Mouse (Mus musculus) macrophage (primary cell): ENCODE measurements around the gene Wdr5. TPM values are rescaled to one million over a fixed set of nuclear protein-coding genes. Genes with fewer than 3 reads are reported as not detected.
"Not testable (repeated sequence)": the region's sequence is repeated elsewhere in the genome, so short reads cannot be mapped to it uniquely, and the experiment has no call there.

Experiments
- H3K27ac ChIP-seq: fragments of 350-480 bp; formaldehyde crosslinking; 2 replicates; pipeline ENCODE4 v1.9.0; 2021
- H3K36me3 ChIP-seq: fragments of 350-480 bp; formaldehyde crosslinking; 2 replicates; pipeline ENCODE4 v1.9.0; 2021; ENCODE audit errors: inconsistent target
- H3K4me3 ChIP-seq: fragments of 350-480 bp; formaldehyde crosslinking; 2 replicates; pipeline ENCODE4 v1.9.0; 2021; ENCODE audit errors: inconsistent target
- H3K79me2 ChIP-seq: fragments of 350-480 bp; formaldehyde crosslinking; 2 replicates; pipeline ENCODE4 v1.9.0; 2021; ENCODE audit errors: inconsistent target
- WGBS: methylation state at CpG from one replicate; pipeline ENCODE4 v1.1.7; 2026; ENCODE audit warnings: inconsistent platforms; ENCODE audit not compliant: missing documents; 5-methylcytosine and 5-hydroxymethylcytosine counted together
- polyA plus RNA-seq: library from polyadenylated mRNA; stranded (reverse); fragments of 250-400 nt; gene quantifications from 3 replicates; pipeline ENCODE4 v1.2.4, GENCODE M21; 2018; ENCODE audit warnings: inconsistent platforms

Wdr5 gene
- polyA plus RNA-seq, 1 experiment from 2014 or later: 23.8 TPM

DNA sequence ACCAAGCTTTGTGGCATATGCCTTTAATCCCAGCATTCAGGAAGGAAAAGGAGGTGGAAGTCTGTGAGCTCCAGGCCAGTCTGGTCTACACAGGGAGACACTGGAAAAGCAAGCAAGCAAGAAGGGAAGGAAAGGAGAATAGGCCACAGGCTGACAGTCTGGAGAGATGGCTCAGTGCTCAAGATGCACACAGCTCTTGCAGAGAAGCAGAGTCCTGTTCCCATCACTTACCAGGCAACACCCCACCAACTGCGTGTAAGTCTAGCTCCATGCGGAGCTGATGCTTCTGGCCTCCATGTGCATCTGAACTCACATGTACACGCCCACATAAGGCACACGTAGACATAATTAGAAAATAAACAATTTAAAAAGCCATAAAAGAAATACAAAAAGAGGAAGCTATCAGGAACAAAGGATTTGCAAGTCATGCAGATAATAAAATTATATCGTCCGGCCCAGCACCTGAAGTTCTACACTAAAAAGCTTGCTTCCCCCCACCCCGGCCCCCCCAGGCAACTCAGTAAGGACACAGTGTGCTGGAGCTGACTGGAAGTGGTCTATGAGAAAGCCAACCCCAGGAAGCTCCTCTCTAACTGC lies 32.6 kb upstream of the Wdr5 start:
- 42% methylated on average over 7 of the region's 7 CpGs for WGBS
- Histone ChIP-seq H3K79me2 (no peaks in the 10 kb centered on the region), H3K4me3 (no peak overlapping the region), H3K27ac (no peak overlapping the region), H3K36me3 (no peaks in the 10 kb centered on the region)

DNA sequence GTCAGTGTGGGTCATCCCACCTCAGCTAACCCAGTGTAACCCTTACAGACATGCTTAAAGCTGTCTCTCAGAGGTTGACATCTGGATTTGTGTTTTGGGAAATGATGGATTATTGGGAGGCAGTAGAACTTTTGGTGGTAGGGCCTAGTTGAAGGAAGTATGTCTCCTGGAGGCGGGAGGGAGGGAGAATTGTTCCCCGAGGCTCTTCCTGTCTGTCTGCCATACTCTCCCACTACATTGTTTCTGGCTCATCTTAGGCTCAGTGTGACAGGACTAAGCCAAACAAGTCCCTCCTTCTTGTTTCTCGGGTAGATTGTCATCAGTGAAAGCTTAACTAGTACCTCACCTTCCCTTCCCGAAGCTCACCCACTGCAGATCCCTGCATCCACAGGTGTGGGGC lies 28.2 kb upstream of the Wdr5 start:
- H3K79me2 ChIP-seq: no peaks in the 10 kb centered on the region
- no peaks in the 10 kb centered on the region for H3K36me3 ChIP-seq
- no peak overlapping the region for H3K4me3 ChIP-seq
- no peak overlapping the region for H3K27ac ChIP-seq
- whole genome bisulfite sequencing: 81% methylated on average over 3 of the region's 4 CpGs

DNA sequence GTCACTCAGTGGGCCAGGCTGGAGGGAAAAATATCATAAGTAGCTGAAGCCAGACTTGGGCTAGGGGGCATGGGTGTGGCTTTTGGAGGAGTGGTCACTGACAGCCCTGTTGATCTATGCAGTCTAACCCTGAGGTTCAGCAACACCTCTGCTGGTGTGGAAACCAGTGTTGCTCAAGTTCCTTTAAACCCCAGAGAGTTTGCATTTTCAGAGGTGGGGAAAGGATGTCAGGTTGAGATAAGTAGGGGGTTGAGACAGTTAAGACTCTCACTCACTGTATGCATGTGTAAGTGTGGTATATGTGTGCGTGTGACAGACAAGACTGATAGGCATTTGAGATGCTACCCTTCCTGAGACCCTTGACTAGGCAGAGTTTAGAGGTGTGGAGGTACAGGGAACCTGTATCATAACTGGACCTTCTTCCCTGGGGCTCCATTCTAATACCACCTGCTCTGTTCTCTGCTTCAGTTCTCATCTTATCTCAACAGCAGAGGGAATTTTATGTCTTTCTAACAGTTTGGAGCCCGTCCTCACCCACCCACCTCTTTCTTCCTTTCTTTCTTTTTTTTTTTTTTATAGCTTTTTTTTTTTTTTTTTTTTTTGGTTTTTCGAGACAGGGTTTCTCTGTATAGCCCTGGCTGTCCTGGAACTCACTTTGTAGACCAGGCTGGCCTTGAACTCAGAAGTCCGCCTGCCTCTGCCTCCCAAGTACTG lies 27.5 kb upstream of the Wdr5 start:
- no peaks in the 10 kb centered on the region for H3K36me3 ChIP-seq
- H3K4me3 ChIP-seq: no peak overlapping the region
- WGBS: 27% methylated on average over 1 of the region's 4 CpGs
- H3K27ac ChIP-seq: no peak overlapping the region
- no peaks in the 10 kb centered on the region for H3K79me2 ChIP-seq

DNA sequence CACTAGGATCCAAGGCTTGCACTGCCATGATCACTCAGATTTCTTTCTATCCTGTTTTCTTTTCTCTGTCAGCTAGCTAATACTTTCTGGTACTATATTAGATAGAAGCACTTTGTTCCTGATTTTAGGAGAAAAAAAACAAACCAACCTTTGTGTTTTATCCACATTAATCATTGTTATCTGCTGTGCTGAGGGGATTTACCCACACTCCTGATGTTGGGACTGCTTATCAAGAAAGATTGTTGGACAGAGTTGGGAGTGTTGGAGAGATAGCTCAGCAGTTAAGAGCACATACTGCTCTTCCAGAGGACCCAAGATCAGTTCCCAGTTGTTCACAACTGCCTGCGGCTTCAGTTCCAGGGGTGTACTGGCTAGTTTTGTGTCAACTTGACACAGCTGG lies 26.6 kb upstream of the Wdr5 start:
- H3K36me3 ChIP-seq: no peaks in the 10 kb centered on the region
- H3K79me2 ChIP-seq: no peaks in the 10 kb centered on the region
- H3K4me3 ChIP-seq: no peak overlapping the region
- no peak overlapping the region for H3K27ac ChIP-seq
- 89% methylated on average over 1 of the region's 1 CpGs for WGBS

DNA sequence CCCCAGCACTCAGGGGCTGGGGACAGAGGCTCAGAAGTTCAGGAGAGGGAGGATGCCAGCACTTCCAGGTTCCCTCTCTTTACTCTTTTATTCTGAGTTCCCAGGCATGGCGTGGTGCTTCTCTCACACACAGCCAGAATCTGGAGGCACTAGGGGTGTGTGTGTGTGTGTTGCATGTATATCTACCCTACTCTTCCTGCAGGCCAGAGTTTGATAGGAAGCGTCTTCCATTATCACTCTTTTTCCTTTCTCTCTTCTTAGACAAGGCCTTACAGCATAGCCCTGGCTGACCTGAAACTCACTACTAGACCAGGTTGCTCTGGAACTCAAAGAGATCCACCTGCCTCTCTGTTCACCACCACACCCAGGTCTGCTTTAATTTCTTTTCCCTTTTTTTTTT lies 24.0 kb upstream of the Wdr5 start:
- H3K27ac ChIP-seq: no peak overlapping the region
- no peaks in the 10 kb centered on the region for H3K79me2 ChIP-seq
- 96% methylated on average over 2 of the region's 2 CpGs for WGBS
- H3K4me3 ChIP-seq: no peak overlapping the region
- H3K36me3 ChIP-seq: no peaks in the 10 kb centered on the region

DNA sequence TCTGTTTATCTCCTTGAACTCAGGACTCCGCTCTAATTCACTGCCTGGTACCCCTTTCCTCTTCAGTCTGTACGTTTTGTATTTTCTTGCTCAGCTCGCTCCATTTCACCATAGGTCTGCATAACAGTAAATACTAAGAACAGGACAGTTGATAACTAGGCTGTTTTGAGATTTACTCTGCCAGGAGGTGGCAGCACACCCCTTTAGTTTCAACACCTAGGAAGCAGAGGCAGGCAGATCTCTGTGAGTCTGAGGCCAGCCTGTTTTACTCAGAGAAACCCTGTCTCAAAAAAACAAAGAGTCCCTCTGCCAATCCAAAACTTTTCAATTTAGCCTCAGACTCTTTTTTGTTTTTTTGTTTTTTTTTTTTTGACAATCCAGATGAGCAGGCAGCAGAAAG lies 21.0 kb upstream of the Wdr5 start:
- 96% methylated on average over 3 of the region's 3 CpGs for WGBS
- Histone ChIP-seq H3K4me3 (no peak overlapping the region), H3K79me2 (no peaks in the 10 kb centered on the region), H3K27ac (no peak overlapping the region), H3K36me3 (no peaks in the 10 kb centered on the region)

DNA sequence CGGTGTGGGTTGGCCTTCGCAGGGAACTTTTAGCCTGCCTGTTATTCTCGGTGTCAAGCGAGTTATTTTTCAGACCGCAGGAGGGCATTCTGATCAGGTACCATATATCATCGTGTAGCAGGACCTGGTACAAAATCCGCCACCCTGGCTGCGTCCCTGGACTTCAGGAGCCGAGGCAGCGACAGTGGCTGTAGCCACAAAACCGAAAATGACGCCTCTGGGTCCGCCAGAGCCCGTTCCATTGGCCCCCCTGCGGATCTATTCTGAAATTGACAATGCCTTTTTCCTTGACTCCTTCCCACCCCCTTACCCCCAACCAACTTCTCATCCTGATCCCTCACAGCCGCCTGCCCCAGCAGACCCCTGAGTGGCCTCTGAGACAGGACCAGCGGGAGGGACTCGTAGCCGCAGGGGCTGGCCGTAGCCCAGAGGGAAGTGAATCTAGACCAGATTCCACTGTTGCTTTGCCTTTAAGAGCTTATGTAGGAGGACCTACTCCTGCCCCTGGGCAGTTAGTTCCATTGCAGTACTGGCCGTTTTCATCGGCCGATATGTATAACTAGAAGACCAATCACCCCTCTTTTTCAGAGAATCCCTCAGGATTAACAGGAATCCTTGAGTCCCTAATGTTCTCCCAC lies 18.4 kb upstream of the Wdr5 start:
- H3K79me2 ChIP-seq: no peaks in the 10 kb centered on the region
- 85% methylated on average over 23 of the region's 23 CpGs for WGBS
- H3K36me3 ChIP-seq: no peaks in the 10 kb centered on the region
- peak overlapping the region; percentile 36; the same call in 1 of the 2 replicates for H3K27ac ChIP-seq
- H3K4me3 ChIP-seq: peak overlapping the region; percentile 12; the same call in 1 of the 2 replicates

DNA sequence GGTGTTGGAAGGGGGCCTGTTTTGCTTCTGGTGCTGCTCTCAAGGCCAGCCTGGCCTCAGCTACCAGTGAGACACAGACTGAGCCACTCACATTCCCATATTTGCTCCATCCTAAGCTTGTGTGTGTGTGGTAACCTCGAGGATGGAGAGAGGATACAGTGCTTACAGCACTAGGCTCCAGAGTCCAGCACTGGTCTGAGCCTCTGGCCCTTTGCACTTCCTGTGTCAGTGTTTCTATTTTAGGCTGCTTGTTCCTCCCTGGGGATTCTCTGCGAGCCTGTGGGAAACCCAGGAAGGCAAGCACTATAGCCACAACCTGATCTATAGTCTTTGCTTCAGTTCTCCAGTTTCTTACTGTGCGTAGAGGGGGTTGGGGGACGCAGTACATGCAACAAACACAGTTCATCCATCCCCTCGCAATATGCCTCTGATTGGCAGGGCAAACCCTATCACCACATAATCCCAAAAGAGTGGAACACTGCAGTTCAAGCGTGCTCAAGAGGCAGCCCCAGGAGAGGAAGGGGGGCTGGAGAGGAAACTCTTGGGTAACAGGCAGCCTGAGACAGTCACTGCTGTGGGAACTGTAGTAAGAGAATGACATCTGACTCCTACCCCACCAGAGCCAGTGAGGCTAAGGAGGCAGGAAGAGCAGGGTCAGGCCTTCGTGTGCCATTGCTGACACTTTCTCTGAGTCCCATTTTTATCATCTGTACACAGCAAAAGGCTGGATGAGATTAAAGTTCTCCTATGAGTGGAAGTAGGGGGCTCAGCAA lies 10.7 kb upstream of the Wdr5 start:
- H3K4me3 ChIP-seq: no peak overlapping the region
- no peaks in the 10 kb centered on the region for H3K36me3 ChIP-seq
- WGBS: 18% methylated on average over 7 of the region's 7 CpGs
- H3K27ac ChIP-seq: peak overlapping the region; percentile 94
- no peaks in the 10 kb centered on the region for H3K79me2 ChIP-seq

DNA sequence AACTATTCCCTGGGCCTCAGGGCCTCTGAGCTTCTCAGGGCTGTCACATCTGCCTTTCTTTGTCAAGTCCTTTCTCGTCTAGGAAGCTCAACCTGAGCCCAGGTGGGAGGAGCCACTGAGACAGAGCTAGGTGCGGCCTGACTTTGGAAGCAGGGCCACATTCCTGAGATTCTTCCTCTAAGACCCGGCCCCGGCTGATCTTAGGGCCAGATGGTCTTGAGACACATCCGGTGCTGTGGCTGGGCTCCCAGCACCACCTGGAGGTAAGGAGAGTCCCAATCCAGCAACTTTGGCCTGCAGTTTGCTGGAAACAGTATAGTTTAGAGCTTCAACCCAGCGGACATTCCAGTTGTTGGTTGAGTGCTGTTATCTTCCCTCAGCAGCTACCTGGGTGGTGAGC lies 9.4 kb upstream of the Wdr5 start:
- Histone ChIP-seq H3K36me3 (no peaks in the 10 kb centered on the region), H3K4me3 (no peak overlapping the region), H3K79me2 (no peaks in the 10 kb centered on the region), H3K27ac (peak overlapping the region; percentile 94)
- WGBS: 71% methylated on average over 6 of the region's 6 CpGs

DNA sequence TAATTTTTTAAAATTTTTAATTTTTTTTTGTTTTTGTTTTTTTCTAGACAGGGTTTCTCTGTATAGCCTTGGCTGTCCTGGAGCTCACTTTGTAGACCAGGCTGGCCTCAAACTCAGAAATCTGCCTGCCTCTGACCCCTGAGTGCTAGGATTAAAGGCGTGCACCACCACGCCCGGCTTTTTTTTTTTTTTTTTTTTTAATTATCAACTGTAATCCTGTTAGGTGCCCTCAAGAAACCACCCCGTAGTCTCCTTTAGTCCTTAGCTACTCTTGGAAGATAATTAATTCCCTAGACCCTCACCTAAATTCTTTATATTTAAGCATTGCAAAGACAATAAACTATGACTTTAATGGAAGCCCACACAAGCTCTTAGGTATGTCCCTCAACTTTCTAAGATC lies 8.3 kb upstream of the Wdr5 start:
- H3K4me3 ChIP-seq, H3K36me3 ChIP-seq, H3K79me2 ChIP-seq: not testable (repeated sequence)
- peak overlapping the region; percentile 27; the same call in 1 of the 2 replicates for H3K27ac ChIP-seq
- WGBS: 86% methylated on average over 1 of the region's 4 CpGs

DNA sequence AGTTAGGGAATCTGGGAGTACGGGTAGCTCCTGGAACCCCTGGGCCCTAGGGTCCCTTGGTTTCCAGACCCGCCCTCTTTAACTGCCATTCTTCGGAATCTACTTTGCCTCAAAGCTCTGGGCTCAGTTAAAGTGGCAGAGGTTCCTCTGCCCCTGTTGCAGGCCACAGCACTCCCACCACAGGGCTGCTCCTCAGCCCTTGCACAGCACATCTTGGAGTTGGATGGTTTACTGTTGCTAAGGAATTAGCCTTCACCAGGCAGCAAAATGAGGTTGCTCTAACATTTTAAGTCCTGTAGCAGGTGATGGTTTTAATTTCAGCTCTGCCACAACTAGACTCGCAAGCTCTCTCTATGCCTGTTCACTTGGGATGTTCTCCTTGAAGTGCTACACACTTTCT lies 7.4 kb upstream of the Wdr5 start, which contains the start of gene Brd3:
Brd3 (minus strand) TSS at position 101 of the 400 bp plus-strand sequence.
- Histone ChIP-seq H3K4me3 (no peak within 1 kb of the TSS), H3K36me3 (no peaks in the 10 kb centered on the region), H3K79me2 (no peaks in the 10 kb centered on the region), H3K27ac (peak within 1 kb of the TSS; percentile 27; the same call in 1 of the 2 replicates)
- 98% methylated on average over 4 of the region's 4 CpGs for WGBS

DNA sequence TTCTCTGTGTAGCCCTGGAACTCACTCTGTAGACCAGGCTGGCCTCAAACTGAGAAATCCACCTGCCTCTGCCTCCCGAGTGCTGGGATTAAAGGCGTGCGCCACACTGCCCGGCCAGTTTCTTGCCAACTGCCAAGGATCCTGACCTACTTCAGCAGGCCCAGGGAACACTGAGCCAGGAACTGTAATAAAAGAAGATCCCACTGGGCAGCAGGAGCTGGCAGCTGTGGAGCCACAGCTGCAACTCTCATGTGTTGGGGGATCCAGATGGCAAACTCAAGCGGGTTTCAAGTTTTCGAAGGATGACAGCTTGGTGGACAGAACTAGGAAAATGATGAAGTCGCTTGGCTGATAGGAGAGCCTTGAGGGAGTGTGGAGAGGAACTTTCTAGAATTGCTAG lies 4.3 kb upstream of the Wdr5 start:
- WGBS: 95% methylated on average over 7 of the region's 7 CpGs
- peaks cover 5% of the 10 kb centered on the region for H3K79me2 ChIP-seq
- H3K36me3 ChIP-seq: no peaks in the 10 kb centered on the region
- no peak overlapping the region for H3K27ac ChIP-seq
- H3K4me3 ChIP-seq: no peak overlapping the region

DNA sequence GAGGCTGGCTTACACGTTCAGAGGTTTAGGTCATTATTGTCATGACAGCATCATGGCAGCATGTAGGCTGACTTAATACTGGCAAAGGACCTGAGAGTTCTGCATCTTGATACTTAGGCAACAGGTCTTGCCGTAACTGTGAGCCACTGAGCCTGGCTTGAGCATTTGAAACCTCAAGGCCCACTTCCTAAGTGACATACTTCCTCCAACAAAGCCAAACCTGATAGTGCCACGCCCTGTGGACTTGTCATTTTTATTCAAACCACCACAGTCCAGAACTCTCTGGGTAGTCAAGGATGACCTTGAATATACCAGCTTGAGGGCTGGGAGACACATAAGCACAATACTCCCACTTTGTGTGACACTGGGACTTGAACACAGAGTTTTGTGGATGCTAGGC lies 2.0 kb upstream of the Wdr5 start:
- Histone ChIP-seq H3K79me2 (peaks cover 27% of the 10 kb centered on the region), H3K4me3 (no peak overlapping the region), H3K36me3 (no peaks in the 10 kb centered on the region), H3K27ac (no peak overlapping the region)
- WGBS: 64% methylated on average over 3 of the region's 3 CpGs

DNA sequence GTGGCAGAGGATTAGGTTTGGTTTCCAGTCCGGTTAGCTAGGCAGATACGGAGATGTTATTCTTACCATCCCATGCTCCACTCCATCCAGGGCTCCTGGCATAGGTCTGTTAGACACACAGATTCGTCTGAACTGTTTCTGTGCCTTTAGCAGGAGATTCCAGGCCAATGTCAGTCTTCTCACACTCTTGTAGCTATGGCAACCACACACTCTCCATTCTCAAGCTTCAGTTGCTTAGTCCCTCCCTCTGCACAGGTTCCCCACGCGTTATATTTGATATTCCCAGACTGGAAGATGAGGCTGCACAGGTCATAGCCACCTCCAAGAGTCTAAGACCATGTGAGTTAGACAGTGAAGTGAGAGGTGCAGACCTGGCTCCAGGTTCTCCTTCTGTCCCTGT lies 1.1 kb upstream of the Wdr5 start:
- Histone ChIP-seq H3K79me2 (peaks cover 36% of the 10 kb centered on the region), H3K27ac (peak overlapping the region; percentile 92), H3K4me3 (peak overlapping the region; percentile 49), H3K36me3 (no peaks in the 10 kb centered on the region; the same call in 1 of the 2 replicates)
- WGBS: 64% methylated on average over 5 of the region's 5 CpGs
